Mouse (Mus musculus): ENCODE results near the gene Ttll11.

Gene Ttll11

DNA sequence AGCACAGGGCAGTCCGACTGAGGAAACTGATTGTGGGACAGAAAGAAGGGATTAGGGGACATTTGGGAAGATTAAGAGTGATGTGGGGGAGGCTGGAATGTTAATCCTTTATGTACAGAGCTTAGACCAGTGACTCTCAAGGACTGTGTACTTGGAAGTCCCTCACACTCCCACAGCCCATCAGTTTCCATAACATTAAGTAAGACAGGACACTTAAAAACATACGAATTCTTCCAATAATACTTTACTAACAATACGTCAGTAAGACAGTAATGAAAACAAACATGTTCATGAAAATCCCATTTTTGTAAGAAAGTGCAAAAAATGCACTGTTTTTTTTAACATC lies 127.6 kb downstream of the Ttll11 start:
- DNase-seq (ENCODE audit: low spot score): no peak

DNA sequence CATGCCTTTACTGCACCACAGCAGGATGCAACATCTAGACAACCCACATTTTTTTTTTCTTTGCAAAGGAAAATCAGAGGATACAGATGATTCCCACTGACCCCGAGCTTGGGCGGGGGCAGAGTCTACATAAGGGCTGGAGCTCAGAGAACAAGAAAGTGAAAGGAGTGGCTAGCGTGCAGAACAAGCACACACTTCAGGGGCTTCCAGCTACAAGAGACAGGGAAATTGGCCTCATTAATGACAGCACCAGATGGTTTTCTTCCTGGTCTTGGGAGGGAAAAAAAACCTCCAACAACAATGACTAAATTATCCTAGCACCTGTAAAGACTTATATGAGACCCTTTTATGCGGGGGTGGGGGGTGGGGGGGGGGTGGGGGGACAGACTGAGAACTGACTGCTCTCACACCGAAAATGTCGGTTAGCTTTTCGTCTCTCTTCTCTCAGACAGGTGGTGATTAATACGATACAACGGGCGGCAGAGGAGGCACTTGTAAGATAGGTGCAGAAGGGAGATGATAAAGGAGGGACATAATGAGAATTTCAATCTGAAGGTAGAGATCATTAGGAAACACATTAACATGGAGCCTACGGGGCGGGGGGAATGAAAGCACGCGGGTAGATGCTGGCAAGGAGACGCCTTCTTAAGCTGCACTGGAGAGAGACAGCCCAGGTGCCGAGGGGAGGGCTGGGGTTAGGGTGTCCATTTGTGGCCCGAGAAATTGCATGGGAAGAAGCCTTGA lies 128.1 kb downstream of the Ttll11 start:
- DNase-seq (ENCODE audit: low spot score): no peak

DNA sequence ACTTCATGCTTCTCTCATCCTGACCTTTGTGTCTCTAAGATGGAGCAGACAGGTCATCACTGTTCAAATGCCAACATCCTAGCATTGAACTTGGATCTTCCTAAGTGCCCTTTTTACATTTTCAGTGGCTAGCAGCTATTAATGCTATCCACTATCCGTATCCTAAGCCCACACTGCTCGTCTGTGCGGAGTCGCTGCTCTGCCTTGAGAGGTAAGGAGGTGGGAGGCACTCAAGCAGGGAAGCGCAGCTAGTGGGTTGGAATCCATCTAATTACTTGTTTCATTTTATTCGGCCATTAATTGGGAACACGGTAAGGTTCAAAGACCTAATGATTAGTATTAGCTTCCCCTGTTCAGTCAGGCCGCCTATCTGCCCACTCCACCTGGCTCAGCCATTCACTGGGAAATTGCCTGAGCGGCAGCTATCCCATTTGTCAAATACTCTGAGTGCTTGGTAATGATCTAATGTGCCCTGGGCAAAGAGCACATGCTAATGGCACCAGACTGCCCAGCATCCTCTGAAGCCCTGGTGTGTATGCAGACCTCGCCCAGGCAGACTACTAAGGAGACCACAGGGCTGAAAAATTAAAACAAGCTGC lies 130.0 kb downstream of the Ttll11 start:
- DNase-seq (ENCODE audit: low spot score): no peak

DNA sequence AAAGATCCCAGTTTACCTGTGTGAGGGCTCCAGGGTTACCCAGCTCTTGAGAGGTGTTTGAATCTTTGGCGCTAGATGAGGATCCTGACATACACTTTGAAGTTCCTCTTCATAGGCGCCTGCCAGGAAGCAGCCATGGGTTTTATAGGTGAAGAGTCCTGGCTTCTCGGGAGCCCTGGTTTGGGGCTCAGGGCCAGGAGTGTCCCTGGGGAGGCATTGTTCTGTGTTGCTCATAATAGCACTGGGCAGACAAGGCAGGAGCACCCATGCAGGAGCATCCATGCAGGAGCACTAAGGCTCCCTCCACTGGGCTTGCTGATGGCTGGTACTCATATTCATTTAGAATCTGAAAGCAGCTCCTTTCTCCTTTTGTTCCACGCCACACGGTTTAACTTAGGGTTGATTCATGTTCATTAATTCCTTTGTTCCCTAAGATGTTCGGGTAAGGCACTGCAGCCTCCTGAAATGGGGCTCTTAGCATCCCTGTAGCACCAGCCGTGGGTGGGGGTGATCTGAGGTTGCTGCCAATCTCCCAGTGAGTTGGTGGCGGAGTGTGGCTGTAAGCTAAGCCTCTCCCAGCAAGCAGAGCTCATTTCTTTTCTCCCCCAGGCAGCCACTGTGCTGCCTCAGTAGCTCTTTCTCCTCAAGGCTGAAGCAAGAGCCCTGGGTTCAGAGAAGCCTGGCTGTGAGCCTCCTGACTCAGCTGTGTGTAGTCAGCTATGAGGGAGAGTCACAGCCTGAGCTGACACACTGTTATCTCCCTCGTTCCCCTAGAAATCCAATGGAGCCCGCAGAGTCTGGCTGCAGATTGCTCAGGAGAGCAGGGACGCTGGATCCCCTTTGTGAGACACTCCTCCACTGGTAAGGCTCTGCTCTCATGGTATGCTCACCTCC lies 133.9 kb downstream of the Ttll11 start:
- no peak for DNase-seq (ENCODE audit: low spot score)

DNA sequence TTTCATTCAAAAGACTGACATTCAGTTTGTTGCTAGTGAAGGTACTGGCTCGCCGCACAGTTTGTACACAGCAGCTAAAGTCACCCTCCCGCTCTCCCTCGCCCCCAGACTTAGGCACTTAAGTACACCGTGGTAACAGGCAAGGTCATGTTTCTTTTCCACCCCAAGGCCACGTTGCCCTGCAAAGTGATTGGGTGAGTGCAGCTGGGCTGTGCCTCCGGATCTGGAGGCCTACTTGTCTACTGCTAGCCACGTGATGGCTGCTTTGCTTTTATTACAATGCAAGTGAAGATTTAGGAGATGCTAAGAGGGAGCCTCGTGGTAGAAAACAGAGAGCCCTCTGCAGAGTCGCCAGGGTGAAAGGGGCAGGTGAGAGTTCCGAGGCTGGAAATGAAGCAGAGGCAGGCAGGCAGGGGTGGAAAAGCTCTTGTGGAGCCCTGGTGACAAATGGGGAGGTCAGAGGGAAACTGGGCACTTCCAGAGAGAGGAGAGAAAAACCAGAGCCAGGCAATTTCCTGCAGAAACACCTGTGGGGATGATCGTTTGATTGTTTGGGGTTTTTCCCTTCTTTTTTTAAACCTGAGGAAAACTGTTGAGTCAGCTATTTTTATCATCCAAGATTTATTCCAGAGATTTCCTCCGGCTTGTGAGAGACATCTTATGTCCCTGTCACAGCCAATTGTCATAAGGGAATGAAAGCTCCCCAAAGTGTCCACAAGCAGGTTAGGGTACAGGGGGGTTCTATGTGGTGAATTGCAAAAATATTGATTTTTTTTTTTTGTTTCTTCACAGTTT lies 135.6 kb downstream of the Ttll11 start:
- no peak for DNase-seq (ENCODE audit: low spot score)

DNA sequence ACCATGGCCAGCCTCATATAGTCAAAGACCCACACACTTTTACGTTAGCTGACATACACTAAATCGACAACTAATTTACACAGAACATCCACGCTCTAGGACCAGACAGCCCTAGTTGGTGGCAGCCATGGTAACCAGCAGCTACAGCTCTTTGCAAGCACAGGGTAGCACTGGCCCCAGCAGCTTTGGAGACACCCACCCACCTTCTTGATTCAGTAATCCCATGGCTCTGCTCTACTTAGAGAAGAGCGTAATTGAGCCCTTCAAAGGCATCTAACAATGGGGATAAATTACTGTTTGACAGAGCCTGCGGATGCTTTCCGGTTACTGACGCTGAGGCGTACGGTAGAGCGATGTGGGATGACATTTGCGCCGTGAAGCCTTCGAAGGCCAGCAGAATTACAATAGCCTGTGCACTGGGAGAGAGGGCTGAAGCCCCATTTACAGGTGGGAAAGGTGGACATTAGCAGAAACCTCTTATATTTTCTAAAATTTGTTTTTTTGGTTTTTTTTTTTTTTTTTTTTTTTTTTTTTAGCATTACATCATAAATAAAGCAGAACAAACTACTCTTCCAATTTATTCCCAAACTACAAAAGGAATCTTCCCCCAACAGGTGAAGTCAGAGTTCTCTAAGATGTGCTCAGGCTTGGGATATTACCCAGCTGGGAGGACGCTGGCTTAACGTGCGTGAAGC lies 136.8 kb downstream of the Ttll11 start:
- no peak for DNase-seq (ENCODE audit: low spot score)

DNA sequence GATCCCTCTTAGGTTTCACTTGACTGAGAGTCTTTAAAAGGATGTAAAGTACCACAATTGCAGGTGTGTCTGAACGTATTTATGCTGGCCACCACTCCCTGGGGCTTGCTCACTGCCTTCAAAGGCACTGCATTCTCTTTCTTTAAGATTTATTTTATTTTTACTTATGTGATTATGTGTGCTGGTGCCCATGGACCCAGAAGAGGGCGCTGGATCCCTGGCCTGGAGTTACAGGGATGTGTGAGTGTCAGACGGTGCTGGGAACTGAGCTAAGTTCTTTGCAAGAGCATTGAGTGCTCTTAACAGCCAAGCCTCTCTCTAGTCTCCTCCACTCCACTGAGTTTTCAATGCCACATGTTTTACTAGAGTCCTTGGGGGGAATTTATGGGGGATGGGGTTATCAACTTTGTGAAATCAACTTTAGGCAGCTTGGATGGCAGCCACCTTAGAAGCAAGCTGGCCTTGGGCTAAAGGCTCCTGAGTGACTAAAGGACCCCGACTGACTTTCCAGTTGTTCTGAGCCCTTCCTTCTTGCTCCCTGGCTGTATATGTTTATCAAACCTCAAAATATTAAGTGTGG lies 137.8 kb downstream of the Ttll11 start:
- DNase-seq (ENCODE audit: low spot score): no peak

DNA sequence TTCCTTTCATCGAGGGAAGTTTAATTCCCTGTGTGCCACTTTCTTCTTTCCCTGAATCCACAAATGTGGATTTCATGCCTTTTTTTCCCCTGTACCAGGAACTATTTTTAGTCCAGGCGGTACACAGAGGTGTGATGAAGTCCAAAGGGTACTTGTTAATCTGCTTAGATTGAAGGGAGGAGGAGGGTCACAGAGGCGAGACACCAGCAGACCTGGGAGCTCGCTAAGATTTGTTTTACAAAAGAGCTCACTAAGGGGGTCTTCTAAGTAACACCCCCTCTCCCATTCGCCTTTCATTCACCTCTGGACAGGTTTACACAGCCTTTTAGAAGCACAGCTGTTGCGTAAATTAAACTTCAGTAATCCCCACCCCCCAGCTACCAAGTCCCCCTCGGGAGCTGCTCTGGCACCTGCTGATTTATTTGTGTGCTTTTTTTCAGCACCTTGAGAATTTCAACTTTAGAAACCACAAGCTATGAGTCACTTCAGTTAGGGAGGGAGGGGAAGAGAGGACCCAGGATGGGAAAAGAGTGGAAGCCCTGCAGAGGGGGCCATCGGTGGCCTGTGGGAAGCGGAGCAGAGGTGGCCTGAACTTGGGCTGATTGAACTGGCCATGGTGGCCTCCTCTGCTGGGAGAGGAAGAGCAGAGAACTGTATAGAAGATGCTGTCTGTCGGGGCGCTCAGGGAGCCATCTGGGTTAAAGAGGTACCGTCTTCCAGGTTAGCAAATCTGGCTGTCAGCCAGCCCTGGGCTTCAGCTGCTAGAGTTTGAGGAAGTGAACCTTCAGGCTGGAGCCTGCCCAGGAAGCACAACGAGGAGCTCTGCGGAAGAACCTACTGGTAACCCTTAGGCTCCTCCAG lies 138.5 kb downstream of the Ttll11 start:
- peak; percentile 43 for DNase-seq (ENCODE audit: low spot score)

DNA sequence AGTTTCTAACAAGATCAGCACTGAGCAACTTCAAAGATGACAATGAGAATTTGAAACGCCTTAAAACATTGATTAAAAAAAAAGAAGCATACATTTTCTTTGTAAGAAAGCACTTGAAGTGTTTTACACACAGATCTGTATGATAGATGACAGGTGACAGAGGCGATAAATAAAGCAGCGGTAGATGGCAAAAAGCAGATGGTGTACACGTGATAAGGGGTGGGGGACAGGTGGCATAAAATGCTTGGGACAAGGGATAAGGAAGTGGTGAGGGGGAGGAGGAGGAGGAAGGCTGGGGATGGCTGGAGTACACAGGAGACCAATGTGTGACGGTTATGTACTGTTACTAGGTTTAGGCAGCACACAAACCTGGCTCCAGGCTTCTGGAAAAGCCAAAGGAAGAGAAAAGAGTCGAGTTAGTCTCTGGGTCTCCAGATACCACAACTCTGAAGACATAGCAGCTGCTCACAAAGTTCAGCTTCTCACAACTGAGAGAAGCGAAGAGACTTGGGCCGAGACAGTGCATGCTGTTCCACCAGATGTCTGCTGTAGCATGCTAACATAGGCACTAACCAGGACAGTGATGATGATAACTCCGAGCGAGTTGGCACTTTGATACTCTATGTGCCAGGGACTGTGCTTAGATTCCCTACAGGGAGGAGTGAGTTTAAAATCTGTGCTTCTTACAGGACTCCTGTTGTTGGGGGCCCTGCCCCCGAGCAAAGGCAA lies 140.8 kb downstream of the Ttll11 start:
- DNase-seq (ENCODE audit: low spot score): no peak

DNA sequence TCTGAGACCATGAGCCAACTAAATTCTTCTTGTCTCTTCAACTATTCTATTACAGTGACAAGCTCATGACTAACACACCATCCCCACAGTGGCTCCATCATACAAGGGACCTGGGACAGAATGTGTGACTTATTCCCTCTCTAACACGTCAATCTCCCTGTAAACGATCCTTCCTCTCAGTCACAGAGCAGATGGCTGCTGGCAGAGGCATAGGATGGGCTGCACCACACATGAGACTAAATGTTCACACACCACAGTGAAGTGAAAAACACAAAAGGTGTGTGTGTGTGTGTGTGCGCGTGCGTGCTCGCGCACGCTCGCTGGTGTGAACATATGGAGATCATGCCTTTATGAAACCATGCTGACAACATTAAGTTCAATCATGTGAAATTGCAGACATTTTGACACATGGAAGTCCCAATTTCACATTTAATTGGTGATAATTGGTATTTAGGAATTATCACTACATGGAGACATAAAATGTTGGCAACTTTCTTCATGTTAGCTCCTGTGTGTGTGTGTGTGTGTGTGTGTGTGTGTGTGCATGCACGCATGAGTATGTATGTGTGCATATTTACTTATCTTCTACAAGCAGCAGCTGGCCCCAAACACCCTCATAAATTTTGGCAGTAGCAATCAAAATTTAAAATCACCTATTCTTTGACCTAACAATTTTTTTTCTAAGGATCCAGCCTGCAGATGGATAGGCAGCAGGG lies 145.4 kb downstream of the Ttll11 start:
- no peak for DNase-seq (ENCODE audit: low spot score)

DNA sequence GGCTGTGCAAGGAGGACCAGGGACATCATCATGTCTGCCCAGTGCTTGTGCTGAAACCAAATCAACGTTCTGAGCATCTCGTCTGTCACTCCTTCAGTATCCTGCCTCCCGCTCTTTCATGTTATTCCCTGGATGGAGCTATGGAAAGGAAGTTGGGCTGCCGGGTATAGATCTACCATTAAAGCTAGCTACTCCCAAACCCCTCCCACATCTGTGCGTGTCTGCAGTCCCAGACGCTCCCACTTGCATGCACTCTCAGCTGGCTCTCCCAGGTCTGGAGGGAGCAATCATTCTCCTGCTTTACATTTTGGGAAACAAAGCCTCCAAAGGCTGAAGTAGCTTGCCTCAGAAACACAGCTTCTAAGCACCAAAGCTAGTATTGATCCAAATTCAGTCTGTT lies 146.2 kb downstream of the Ttll11 start:
- DNase-seq (ENCODE audit: low spot score): no peak

DNA sequence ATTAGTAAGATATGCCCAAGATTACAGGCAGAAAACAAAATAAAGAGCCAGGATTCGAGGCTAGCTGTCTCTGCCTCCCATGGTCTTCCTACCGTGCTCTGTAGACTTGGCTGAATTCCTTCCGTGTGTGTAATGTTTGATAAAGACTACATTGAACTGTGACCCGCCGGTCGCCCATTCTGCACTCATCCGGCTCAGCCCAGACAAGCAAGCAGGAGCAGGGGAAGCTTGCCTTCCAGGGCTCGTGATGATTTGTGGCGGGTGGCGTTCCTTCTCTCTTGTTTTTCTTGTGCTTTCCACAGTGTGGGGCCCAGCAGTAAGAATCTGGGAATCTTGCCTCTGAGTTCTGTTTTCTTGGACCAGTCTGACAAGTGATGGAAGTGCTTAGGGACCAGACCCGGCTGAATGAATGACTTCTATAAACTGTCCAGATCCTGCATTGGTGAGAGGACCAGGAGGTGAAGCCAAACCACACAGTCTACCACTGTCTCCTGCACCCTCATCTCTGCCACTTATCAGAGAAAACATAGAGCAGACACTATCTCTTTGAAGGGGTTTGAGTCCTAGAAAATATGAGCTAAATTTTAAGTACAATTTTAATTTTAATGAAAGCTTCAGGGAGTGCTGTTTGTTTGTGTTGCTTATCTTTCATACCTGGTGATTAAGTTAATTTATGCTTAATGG lies 146.8 kb downstream of the Ttll11 start:
- peak; percentile 84 for DNase-seq (ENCODE audit: low spot score)

DNA sequence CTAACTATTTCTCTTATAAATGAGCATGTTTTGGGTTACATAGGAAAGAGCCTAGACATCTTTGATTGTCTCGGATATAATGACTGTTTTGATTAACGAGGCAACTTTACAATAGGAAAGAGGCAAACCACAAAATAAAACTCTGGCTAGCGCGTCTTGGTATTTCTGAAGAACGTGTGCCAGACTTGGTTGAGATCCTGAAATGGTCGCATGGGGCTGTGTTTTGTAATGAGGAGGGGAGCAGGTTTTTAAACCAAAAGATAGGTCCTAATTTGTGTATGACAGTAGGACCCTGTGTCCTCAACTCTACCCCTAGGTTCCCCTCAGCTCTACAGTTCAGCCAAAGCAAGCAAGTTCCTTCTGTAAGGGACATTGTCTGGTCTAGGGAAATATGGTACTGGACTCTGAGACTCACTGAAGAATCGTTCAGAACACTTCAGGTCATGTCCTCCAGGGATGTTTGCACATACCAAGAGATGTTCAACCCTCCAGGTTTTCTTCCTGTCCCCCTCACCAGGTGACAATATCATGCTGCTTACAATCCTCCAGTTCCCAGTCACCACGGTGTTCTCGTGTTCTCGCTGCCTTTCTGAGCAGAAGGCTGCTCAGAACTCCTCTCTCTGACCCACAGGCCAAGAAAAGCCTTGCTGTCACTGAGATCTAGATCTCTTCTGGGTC lies 147.7 kb downstream of the Ttll11 start:
- DNase-seq (ENCODE audit: low spot score): peak; percentile 7

DNA sequence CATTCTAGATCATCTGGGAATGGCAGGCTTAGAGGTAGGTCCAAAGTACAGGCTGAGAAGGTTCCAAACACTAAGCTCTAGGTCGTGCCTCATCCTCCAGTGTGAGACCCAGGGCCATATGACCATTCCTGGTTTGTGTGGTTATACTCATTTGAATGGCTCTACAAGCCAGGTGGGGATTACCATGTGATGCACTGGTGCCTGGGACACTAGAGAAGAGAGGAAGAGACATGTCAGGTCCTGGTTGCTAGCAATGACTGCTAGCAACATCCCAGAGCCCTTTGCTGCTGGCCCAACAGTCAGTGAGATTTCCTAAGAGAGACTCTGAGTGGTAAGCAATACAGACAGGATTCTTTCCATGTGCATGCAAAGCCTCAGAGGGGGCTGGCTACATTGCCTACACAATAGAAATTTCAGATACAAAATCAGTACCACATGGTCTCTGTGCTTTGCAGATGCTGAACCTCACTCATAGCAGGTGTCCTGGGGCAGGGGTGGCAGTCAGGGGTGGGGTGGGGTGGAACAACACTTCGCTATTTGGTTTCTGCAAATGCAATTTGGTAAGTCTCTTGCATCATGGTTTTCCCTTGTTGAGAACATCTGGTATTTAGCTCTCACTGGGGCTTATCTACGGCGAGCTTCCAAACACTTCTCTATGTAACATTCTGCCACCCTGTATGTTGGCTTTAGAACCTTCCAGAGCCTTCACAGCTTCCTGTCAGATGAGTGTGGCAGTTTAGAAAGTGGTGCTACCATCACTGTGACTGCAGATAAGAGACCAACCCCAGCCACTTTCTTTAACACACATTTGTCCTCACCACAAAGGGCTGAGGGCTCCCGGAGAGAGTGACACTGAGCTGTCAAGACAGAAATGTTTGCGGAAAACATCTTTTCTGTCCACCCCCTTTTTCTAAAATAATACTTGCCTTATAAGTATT lies 148.5 kb downstream of the Ttll11 start:
- no peak for DNase-seq (ENCODE audit: low spot score)

DNA sequence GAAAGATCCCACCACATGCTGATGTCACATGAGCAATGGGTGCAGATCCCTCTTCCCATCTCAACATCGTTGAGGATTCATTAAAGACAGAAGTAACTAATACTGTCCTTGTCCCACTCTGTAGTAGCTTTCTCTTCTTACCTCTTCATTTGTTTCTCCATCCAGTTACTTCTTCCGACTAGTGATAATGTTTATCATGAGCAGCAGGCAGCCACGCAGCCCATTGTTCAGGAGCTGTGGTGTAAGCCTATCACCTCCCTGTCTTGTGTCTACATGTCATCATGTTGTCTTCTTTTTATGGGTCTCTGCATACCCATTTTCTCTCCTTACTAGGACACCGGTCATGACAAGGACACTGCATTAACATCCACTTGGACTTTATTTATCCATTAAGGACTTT lies 150.6 kb downstream of the Ttll11 start:
- DNase-seq (ENCODE audit: low spot score): no peak

DNA sequence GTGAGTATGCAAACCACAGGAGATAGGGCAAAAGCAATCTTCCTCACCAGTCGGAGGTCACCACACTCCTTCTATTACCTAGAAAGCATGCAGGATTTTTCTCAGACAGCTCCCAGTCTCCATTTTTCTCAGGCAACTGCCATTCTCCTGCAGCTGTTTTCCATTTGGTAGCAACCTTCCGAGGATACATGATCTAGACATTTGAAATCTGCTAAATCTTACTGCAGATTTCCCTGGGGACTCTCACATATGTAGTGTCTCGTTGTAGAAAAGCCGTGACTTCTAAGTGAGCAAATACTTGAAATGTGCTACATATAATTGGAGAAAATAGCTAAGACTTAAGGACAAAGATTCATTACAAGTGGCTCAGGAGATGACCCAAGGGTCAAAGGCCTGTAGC lies 151.8 kb downstream of the Ttll11 start:
- no peak for DNase-seq (ENCODE audit: low spot score)

DNA sequence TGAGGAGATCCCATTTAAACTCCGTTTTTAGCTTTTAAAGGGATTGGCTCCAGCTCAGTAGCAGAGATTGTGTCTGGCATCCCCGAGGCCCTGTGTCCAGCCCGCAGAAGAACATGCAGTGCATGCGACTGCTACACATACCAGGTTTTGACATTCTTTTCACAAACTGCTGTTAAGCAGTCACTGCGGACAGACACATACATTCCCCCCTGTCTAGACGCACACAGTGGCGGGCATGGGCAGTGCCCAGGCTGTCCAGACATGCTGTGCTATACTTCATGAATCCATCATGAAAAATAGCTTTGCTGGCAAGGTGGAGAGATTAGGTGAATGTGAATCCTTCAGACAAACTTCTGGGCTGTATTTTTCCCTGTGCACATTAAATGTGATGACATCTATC lies 154.6 kb downstream of the Ttll11 start:
- DNase-seq (ENCODE audit: low spot score): no peak
